Mouse (Mus musculus) lung, postnatal 14 days (tissue): ENCODE results near the gene Rps27l.
"Not testable (repeated sequence)": the region's sequence is repeated elsewhere in the genome, so short reads cannot be mapped to it uniquely, and the experiment has no call there.

Experiments
- DNase-seq: peaks from one replicate; pipeline ENCODE4 v3.0.0; 2021

The Rps27l gene

DNA sequence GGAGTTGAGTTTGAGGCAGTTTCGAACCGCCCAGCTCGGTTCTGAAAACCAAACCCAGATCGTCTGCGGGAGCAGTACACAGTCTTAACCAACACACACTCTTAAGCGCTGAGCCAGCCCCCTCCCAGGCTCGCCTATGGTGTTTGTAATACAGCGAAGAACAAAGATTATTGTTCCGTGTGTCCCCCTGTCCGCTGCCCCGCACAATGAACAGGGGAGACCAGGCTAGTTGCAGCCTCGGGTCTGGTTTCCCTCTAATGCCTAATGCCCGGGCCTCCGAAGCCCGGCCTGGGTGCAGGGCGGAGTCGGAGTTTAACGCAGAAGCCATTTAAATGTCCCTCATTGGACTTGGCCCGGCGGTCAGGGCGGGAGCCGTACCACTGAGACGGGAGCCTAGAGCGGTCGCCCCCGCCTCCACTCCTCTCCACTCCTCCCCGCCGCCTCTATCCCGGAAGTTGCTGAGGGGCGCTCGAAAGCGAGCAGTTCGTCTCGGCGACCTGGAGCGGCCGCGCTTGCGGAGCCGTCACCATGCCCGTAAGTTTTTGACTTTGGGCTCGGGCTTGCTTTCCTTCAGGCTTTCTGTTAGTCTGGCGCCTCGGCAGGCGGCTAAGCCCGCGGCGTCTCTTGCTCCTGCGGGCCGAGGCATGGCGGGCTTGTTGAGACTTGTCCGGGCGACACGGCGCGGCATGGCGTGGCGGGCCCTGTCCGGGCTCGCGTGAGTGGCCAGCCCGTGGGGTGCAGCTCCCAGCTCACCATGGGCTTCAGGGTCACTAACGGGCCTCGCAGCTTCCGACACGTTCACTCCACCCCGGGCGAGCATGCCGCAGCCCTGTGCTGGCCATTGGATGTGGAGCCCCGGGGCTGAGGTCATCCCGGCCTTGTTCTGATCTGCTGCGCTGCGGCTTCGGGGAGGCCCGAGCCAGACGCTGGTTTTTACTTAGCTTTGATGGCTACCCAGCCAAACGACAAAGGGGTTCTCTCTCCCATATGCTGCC is at the start of gene Rps27l:
TSS of gene Rps27l (plus strand) at position 440 of the 995 bp plus-strand sequence.
- peak; percentile 96 for DNase-seq

DNA sequence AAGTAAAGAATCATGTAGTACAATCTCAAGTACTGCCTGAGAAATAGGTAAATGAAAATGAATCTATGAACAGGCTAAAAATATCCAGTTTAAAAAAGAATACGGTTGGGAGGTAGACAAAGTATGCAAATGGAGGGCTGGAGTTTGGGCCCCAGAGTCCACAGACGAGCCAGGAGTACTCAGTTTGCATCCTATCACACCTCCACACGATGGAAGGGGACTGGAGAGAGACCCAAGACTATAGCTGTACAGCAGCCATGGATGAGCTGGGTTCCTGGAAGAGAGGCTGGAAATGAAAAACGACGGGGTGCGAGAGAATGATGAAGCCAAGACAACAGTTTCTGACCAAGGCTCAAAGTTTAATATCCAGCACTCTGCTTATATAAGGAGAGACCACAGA is 48.9 kb upstream of the Rps27l start:
- no peak for DNase-seq

DNA sequence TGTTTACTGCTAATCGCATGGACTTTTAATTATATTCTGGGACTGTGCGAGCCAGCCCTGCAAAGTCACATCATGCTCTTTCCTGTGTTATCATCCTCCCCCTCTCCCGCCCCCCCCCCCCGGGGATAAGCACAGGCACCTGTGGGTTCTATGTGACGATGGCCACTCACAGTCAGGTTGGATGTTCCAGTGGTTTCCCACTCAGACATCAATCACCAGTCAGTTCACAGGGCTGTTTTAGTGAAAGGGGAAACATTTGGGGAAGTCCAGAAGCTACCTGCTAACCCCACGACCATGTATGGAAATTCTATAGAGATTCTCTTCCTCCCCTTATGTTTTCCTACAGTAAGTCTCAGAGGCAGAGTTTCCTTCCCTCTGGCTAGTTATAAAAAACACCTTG is 48.0 kb upstream of the Rps27l start:
- DNase-seq = no peak

DNA sequence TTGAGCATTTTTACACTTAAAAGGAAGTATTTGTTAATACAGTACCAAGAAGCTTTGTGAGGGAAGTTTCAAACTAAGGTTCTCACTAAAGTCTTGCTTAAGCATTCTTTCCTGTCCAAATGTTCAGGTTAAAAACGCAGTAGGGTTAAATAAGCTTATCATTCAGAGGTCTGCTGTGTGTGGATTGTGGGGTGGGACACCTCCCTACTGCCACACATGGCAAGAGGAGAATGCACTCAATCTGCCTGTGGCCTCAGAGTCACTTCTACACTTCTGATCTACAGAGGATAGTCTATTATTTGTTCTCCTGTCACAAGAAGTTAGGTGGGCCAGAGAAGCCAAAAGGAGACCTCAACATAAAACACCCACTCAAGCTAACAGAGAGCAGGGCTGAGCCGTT is 46.8 kb upstream of the Rps27l start:
- no peak for DNase-seq

DNA sequence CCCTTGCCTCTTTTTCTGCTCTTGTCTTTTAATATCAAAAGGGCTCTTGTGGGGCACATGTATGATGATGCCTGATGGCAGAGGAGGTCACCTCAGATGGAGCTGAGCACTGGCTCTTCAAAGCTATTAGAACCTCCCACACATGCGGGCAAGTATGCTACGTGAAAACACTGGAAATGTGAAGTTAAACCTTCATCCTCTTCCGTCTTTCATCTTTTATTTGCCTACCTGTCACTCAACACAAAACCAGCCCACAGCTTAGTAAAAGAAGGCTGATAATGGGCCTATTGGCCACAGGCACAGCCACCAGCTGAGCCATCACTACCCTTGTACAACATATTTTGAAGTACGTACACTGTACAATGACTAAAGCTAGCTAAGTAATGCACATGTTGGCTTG is 46.4 kb upstream of the Rps27l start:
- DNase-seq = no peak

DNA sequence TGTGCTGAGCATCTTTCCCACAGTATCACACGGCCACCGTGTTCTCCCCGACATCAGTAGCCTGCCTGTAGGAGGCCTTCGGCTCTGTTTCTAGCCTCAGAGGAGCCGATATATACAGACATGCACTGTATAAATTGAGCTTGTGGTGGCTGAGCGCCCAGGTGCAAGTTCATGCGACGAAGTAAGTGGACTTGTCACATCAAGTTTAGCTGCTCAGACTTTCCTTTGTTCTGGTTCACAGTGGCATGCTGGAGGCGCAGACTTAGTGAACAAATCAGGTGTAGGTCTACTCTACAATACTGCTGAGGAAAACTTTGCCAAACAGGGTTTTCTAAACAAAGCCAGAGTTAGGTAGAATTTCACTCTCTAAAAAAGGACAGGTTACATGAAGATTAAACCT is 39.9 kb upstream of the Rps27l start:
- no peak for DNase-seq

DNA sequence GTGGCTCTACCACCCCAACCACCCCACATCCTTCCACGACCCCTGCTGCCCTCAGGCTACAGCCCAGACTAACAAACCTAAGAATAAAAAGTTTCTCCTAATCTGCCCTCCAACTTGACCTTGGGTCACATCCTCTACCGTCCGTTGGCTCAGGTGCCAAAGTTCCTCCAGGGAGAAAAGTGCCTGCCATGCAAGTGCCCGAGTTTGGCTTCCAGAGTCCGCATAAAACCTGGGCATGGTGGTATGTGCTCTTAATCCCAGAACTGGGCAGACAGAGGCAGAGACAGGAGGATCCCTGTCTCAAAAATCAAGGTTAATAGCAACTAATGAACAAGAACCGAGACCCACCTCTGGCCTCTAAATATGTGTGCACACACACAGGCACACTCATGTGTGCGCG is 38.8 kb upstream of the Rps27l start:
- DNase-seq = no peak

DNA sequence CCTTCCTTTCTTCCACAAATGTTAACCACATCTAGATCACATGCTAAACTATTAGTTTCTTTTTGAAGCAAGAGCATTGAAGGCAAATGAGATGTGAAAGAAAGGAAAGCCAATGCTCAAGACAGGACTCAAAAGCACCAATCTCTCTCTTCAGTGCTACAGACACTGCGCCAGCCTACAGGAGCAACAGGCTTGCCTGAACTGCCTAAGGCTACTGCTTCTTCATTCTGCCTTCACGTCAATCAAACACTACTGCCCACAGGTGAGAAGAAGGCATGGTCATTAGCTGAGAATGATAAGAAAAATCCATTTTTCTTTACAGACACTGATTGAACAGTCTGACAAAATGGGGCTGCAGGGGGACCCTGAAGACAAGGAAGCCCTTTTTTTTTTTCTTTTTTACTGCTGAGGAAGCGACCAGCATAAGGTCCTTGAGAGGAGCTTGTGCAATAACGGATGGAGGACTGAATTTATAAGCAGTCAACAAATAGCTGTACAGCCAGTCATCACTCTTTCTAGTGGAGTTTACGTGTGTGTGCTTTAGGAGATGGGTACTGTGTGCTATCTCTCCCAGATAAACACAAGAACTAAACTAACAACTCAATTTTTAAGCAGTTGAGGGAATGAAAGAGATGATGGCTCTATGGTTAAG is 38.0 kb upstream of the Rps27l start:
- no peak for DNase-seq

DNA sequence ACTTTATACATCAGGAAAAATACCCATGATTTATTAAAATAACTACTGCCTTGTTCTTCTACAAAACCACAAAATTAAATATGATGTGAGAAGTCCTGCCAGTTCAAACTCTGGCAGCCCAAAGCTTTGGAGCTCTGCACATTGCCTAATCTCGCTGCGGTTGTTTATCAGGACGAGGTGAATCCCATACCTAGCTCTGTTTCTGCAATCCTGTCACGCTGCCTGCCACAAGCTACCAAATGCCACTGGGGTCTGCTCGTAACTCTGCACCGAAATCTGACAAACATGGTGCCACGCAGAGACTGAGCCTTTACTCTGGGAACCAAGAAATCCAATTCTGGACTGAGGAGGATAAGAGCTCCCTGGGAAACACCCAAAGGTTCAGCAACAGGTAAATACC is 36.0 kb upstream of the Rps27l start:
- DNase-seq = no peak

DNA sequence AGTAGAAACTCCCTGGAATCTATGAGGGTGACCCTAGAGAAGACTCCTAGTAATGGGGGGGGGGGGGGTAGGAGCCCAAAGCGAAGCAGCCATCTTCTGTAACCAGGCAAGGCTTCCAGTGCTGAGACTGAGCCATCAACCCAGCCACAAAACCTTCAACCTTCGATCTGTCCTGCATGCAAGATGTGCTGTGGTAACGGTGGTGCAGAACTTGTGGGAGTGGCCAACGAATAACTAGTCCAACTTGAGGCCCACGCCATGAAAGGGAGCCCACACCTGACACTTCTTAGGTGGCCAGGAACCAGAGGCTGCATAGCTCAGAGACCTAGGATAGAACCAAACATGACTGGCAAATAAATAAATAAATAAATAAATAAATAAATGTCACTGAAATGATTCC is 35.2 kb upstream of the Rps27l start:
- no peak for DNase-seq

DNA sequence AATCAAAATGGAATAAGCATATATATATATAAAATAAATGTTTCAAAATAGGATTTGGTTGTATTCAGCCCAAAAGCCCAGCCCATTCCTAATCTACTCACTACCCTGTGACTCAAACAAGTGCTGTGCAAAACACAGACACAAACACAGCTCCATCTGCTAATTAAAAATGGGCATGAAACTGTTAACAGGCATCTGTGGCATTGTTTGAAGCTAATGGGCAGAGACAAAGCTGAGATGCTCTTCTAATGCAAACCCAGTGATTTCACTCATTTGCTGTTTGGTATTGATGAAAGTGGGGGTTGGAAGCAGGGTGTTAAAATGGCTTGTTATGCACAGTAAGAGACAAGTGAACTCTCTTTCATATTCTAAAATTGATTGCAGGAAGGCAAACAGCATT is 33.6 kb upstream of the Rps27l start:
- DNase-seq = no peak

DNA sequence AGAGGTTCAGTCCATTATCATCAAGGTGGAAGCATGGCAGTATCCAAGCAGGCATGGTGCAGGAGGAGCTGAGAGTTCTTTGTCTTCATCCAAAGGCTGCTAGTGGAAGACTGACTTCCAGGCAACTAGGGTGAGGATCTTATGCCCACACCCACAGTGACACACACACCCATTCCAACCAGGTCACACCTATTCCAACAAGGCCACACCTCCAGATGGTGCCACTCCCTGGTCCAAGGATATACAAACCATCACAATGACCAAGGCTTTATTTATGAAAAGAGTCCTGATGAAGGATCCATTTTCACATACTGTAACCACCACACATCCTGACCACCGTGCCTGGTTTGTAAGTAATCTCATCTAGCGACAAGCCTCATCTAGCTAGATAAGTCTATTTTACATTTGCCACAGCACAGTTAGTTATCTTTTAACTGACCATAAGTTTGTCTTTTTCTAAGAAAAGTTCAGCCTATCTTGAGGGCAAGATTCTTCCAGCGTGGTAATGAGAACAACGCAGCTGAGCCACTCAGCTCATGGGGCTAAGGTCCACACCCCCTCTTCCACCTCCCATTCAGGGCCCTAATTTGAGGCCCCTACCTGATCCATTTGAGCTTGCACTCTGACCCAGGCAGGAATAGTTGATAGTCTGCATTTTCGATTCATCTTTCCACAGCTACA is 32.5 kb upstream of the Rps27l start:
- DNase-seq = not testable (repeated sequence)

DNA sequence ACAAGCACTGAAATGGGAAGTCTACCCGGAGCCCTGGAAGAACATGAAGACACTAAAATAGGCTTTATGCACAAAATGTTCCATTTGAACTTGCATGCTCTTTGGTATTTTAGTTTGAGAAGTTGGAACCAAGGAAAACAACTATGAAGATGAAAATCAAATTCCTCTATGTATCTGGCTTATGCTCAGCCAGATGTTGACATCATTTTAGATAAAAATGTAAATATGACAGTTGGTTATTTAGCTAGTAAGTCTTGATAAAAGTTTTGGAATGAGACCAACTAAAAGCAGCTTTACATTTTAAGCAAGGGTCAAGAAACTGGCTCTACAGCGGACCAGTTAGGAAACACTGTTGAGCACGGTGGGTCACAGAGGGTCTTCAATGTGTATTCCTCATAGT is 31.3 kb upstream of the Rps27l start:
- no peak for DNase-seq

DNA sequence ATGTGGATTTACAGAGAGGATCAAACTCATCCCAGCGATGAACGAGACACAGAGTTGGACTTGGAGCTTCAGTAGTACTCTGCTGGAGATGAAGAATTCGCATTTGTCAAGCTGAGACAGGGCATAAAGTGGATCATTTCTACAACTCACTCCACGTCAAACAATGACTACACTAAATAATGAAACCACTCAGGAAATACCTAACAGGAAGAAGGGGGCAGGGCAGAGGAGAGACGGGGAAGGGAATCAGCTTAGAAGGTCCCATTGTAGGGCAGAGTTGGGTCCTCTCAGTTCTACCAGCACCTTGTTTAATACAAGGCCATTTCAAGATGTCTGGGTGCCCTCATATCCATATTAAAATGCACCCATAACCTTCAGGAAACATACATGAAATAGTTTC is 30.5 kb upstream of the Rps27l start:
- DNase-seq = peak; percentile 31

DNA sequence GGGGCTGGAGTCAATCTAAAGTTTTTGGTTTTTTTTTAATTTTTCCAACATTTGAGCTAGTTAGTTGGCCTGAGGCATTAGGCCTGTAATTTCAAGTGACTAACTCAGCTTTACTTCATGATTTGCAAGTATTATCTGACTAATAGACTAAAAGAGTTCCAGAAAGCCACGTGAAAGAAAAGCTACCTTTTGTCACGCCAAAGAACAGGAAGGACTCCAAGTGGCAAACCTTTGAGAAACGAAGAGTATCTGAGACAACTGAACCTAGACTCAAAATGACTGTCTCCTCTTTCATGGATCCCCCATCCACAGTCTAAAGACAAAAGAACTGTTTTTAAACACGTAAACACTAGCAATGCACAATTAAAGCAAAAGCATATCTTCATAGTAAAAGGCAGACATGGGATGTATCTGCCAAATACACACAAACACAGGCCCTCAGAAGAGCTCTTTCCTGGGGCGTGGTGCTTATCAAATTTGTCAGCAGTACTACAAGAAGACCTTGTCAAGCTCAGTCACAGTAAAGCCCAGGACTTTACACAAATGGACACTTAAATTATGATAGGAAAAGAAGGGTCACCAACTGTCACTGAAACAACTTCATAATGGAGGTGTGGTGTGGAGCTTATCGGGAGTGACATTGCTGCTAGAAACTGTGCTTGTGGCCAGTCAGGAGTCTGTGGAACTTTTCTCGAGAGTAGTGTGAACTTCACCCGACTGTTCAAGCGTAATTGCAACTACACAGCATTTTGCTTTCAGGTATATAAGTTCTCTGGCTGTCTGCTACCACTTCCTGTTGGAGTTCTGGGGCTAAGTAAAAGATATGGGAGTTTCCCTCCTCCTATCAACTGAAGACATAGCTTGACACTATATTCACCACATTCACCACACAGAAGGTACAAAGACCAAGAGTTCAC is 29.8 kb upstream of the Rps27l start:
- no peak for DNase-seq

DNA sequence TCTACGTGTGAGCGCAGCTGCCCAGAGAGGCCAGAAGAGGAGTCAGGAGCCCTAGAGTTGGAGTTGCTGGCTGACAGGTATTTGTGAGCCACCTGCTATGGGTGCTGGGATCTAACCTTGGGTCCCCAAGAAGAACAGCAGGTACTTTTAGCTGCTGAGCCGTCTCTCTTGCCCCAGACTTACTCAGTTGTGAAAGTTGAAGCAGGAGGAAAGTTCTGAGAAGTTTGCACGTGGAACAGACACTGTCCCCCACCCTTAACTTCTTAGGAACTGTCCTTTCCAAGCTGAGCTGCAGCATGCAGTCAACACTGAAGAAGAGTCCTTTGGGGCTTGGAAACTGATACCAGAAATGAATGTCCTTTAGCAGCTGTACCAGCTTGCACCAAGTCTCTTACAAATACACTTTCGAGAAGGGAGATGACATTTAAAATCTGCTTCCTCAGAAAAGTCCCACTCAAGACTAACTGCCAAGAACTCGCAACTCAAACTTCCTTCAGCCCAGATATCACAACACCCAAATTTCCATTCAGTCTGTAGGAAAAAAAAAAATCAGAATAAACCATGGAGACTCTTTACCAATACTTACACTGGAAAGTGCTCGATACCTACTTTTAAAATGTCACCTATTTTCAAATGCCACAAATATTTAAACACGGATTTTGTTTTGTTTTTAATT is 28.5 kb upstream of the Rps27l start:
- no peak for DNase-seq

DNA sequence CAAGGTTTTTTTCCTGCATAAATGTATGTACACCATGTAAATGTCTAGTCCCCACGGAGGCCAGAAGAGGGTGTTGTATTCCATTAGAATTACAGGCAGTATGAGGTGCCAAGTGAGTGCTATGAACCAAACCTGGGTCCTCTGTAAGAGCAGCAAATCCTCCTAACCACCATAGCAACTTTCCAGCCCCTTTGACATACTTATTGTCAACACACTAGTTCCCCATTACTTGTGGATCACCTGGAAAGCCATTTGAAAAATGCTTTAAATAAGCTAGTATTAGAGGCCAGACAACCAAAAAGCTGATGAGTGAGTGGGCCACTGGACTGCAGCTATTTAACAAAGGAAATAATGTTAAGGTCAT is 28.0 kb upstream of the Rps27l start:
- DNase-seq = no peak

DNA sequence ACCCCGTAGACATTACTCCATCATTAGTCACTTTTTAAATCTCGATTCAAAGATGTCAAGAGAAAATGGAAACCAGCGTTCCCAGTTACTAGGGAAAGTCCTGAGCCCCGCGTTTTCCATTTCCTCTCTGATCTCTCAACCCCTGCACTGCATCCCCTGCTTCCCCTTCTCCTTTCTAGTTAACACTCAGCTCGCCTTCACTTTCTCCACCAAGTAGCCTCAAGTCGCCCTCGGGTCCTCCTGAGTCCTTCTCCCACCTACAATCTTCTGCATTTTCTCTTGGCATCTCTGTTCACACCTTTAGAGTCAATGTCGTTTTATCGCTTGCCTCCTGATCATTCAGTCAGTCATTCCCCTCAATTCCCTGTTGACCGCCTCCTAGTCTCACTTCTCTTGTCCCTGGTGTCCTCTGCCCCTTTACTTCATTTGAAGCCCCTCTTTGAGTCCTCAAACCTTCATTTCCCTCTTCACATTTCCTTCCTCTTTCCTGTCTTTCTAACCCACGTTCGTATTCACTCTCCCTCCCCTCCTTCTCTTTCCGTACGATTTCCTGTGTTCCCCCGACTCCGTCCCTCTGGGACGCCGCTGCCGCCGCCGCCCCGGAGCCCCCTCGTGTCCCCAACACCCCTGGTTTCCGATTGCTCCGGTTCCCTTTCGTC is 27.1 kb upstream of the Rps27l start:
- no peak for DNase-seq

DNA sequence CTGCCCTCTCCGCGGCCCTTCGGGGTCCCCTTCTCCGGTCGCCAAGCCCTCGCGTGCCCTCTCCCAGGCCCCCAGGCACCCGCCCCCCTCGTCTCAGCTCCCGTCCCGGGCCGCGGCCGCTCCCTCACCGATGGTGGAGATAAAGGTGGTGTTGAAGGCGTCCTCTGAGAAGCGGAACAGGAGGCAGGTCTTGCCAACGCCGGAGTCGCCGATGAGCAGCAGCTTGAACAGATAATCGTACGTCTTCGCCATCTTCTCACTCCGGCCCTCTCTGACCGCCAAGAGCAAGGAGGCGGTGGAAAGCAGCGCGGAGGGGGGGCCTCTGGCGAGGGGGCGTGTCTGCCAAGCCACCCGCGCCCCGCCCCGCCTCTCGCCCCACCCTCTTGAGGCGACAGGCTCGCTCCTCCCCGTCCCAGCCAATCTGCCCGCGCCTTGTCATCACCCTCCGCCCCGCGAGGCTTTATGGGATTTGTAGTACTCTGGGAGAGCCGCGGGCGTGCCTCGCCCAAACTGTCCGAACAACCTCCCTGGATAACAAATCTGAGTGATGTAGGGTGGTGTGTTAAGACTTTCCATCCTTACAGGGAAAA is 26.4 kb upstream of the Rps27l start, which contains the start of gene Rab8b:
TSS of gene Rab8b (minus strand) at position 306 of the 590 bp plus-strand sequence.
- peak; percentile 98 for DNase-seq

DNA sequence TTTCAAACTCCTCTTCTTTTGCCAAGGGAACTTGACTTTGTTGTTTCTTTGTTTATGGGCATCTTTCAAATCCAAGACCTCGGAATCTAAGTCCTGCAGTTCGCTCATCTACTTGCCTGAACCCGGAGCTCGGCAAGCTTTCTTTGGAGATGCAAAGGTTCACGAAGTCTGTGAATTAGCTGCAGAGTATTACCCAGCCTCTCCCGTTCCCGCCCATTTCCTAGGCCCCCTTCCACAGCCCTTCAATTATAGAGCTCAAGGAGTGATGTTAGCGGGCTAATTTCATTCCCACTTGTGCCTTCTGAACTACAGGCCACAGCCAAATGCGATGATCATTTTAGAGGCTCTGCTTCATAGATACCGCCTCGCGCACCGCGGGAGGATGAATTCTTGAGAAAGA is 25.9 kb upstream of the Rps27l start:
- peak; percentile 21 for DNase-seq
